Mouse (Mus musculus) heart, embryonic 16.5 days (tissue): ENCODE measurements at regions not wholly inside any gene's neighbourhood (a gene's known extent, or its start where the extent isn't known, plus 50 kb on each side); places are given as distances from the start of the nearest gene placed in this dataset.
A peak's percentile ranks its signal among the peaks of the same experiment; 100 is the strongest.
"Not testable (repeated sequence)": the region's sequence is repeated elsewhere in the genome, so short reads cannot be mapped to it uniquely, and the experiment has no call there.

Experiments
- ATAC-seq: fragments of 200-750 bp; cut with Nextera tagmentation; replicated peaks from 2 replicates; pipeline ENCODE4 v1.8.0; 2017; ENCODE audit warnings: moderate number of reproducible peaks; ENCODE audit not compliant: insufficient read depth, low FRiP score; ENCODE audit errors: extremely low read depth
- H3K27ac ChIP-seq: fragments of 300-500 bp; sonication (generic); 2 replicates; pipeline ENCODE4 v1.5.1; 2014; ENCODE audit warnings: mild to moderate bottlenecking, low read length, control low read depth, moderate library complexity
- H3K27me3 ChIP-seq: fragments of 300-500 bp; sonication (generic); 2 replicates; pipeline ENCODE4 v1.6.1; 2014; ENCODE audit warnings: low read length, mixed read lengths; ENCODE audit not compliant: control insufficient read depth, insufficient read depth
- H3K36me3 ChIP-seq: fragments of 300-500 bp; sonication (generic); 2 replicates; pipeline ENCODE4 v1.6.1; 2014; ENCODE audit not compliant: control insufficient read depth, insufficient read depth
- H3K4me1 ChIP-seq: fragments of 300-500 bp; sonication (generic); 2 replicates; pipeline ENCODE4 v1.6.1; 2014; ENCODE audit warnings: low read length, mixed read lengths; ENCODE audit not compliant: control insufficient read depth, insufficient read depth
- H3K4me2 ChIP-seq: fragments of 300-500 bp; sonication (generic); 2 replicates; pipeline ENCODE4 v1.6.1; 2014; ENCODE audit warnings: low read depth, mild to moderate bottlenecking, control low read depth, low read length
- H3K4me3 ChIP-seq: fragments of 300-500 bp; sonication (generic); 2 replicates; pipeline ENCODE4 v1.5.1; 2014; ENCODE audit warnings: mild to moderate bottlenecking, control low read depth, low read length
- H3K9ac ChIP-seq: fragments of 300-500 bp; sonication (generic); 2 replicates; pipeline ENCODE4 v1.6.1; 2014; ENCODE audit warnings: low read length, control low read depth
- H3K9me3 ChIP-seq: fragments of 300-500 bp; sonication (generic); replicated peaks from 2 replicates; pipeline ENCODE4 v1.6.1; 2016; ENCODE audit warnings: low read length; ENCODE audit not compliant: control insufficient read depth
- WGBS: fragments of 180-500 bp; shearing (Covaris S2); extraction: QIAGEN DNeasy Blood & Tissue Kit; methylation state at CpG from one replicate; pipeline ENCODE4 v1.1.7; 2014; 5-methylcytosine and 5-hydroxymethylcytosine counted together

- no peak overlapping the region for H3K27ac ChIP-seq
- H3K27me3 ChIP-seq: no peaks in the 10 kb centered on the region
- no peak overlapping the region for H3K9ac ChIP-seq
- H3K4me2 ChIP-seq: no peak overlapping the region
- peaks cover 36% of the 10 kb centered on the region for H3K4me1 ChIP-seq
- 83% methylated on average over 7 of the region's 7 CpGs for WGBS
- no peaks in the 10 kb centered on the region for H3K9me3 ChIP-seq
- H3K36me3 ChIP-seq: no peaks in the 10 kb centered on the region
- no peak overlapping the region for H3K4me3 ChIP-seq
- no peak for ATAC-seq
Observed at GRCm38 (mm10) chr2:166450964-166451363, 262.7 kb downstream of the Prex1 start.

- Histone ChIP-seq H3K36me3 (no peaks in the 10 kb centered on the region), H3K27me3 (no peaks in the 10 kb centered on the region), H3K27ac (no peak overlapping the region), H3K9ac (no peak overlapping the region), H3K4me2 (no peak overlapping the region), H3K9me3 (no peaks in the 10 kb centered on the region), H3K4me3 (no peak overlapping the region), H3K4me1 (peaks cover 38% of the 10 kb centered on the region)
- 42% methylated on average over 10 of the region's 10 CpGs for WGBS
- no peak for ATAC-seq
Observed at GRCm38 (mm10) chr2:166450380-166450779, 263.3 kb downstream of the Prex1 start.

DNA sequence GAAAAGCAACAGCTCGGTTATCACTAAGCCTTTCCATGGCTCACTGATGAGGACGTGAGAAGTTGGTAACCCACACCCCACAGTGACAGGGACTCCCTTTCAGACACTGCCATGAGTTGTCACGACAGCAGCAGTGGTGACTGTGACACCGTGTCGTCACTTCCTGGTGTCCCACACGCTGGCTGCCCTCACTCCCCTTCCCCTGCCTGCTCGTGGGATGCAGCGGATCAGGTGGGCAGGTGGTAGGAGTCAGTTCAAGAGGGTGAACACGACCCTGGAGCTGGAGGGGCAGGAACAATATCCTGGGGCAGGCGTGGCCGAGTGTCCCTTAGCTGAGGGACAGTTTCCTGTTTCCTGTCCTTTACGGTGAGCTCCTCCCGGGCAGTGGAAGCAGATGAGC, 264.9 kb downstream of the Prex1 start:
- no peaks in the 10 kb centered on the region for H3K27me3 ChIP-seq
- H3K4me1 ChIP-seq: peaks cover 38% of the 10 kb centered on the region
- peak overlapping the region; percentile 72; the same call in 1 of the 2 replicates for H3K27ac ChIP-seq

DNA sequence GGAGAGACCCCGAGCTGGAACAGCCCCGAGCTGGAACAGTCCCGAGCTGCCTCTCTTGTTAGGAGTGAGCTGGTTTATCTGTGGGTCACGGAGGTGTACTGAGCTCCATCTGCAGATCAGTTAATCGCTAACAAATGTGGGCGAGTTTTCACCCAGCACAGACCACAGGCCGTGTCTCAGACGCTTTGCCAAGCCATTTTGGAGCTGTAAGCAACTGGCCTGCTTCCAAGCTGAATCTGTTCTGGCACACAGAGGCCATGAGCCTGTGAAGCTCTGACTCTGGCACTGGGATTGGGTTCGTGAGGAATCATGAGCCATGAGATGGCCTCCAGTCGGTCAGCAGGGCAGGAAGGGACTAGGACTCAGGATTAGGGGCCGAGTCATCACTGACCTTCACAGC, 265.5 kb downstream of the Prex1 start:
- Histone ChIP-seq H3K27ac (peak overlapping the region; percentile 72), H3K9me3 (no peaks in the 10 kb centered on the region), H3K9ac (peak overlapping the region; percentile 53; the same call in 1 of the 2 replicates), H3K4me1 (peaks cover 38% of the 10 kb centered on the region), H3K4me3 (no peak overlapping the region), H3K4me2 (no peak overlapping the region), H3K27me3 (no peaks in the 10 kb centered on the region), H3K36me3 (no peaks in the 10 kb centered on the region)
- 31% methylated on average over 11 of the region's 11 CpGs for WGBS
- ATAC-seq: peak; percentile 28; the same call in 1 of the 2 replicates

More for the DNA sequence above, 264.9 kb downstream of the Prex1 start:
- H3K9ac ChIP-seq: no peak overlapping the region
- H3K4me3 ChIP-seq: no peak overlapping the region
- no peaks in the 10 kb centered on the region for H3K9me3 ChIP-seq
- peak overlapping the region; percentile 14; the same call in 1 of the 2 replicates for H3K4me2 ChIP-seq
- H3K36me3 ChIP-seq: no peaks in the 10 kb centered on the region
- WGBS: 44% methylated on average over 13 of the region's 13 CpGs
- 0 out of 2 replicates have a peak, but pooled peaks have one; percentile 12 for ATAC-seq

GRCm38 (mm10) chr2:166446536-166446935, 267.1 kb downstream of the Prex1 start:
- ATAC-seq: no peak; the same call in 1 of the 2 replicates
- H3K4me3 ChIP-seq: no peak overlapping the region
- H3K4me2 ChIP-seq: no peak overlapping the region
- H3K4me1 ChIP-seq: peaks cover 41% of the 10 kb centered on the region
- H3K27me3 ChIP-seq: no peaks in the 10 kb centered on the region
- H3K27ac ChIP-seq: no peak overlapping the region
- H3K9me3 ChIP-seq: no peaks in the 10 kb centered on the region
- 58% methylated on average over 3 of the region's 3 CpGs for WGBS
- H3K9ac ChIP-seq: no peak overlapping the region
- H3K36me3 ChIP-seq: no peaks in the 10 kb centered on the region

GRCm38 (mm10) chr2:166445824-166446223, 267.8 kb downstream of the Prex1 start:
- 54% methylated on average over 7 of the region's 7 CpGs for WGBS
- ATAC-seq, H3K27me3 ChIP-seq, H3K9ac ChIP-seq, H3K36me3 ChIP-seq, H3K4me3 ChIP-seq, H3K9me3 ChIP-seq, H3K27ac ChIP-seq, H3K4me2 ChIP-seq: not testable (repeated sequence)
- H3K4me1 ChIP-seq: peaks cover 41% of the 10 kb centered on the region

DNA sequence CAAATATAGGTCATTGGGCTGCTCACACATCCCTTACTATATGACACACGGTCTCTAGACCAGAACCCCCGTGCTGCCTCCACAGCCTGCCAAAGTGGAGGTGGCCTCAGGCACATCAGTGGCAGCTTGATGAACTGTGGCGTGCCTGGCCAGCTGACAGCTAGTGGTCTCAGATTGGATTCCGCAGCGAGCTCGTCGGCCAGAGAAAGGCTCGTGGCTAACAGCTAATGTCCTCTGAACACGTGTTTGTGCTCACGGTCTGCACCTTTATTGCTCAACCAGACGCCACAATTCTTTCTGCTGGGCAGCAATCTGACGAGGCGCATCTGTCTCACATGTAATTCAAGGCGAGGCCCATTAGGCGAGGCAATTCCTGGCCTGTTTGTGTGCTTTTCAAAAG, 270.6 kb downstream of the Prex1 start:
- no peak overlapping the region for H3K4me2 ChIP-seq
- no peaks in the 10 kb centered on the region for H3K27me3 ChIP-seq
- no peak for ATAC-seq
- 50% methylated on average over 15 of the region's 15 CpGs for WGBS
- H3K4me3 ChIP-seq: no peak overlapping the region
- H3K4me1 ChIP-seq: peaks cover 18% of the 10 kb centered on the region
- no peaks in the 10 kb centered on the region for H3K9me3 ChIP-seq
- no peaks in the 10 kb centered on the region for H3K36me3 ChIP-seq
- no peak overlapping the region for H3K27ac ChIP-seq
- H3K9ac ChIP-seq: no peak overlapping the region

- ATAC-seq: no peak
- no peaks in the 10 kb centered on the region for H3K9me3 ChIP-seq
- no peaks in the 10 kb centered on the region for H3K36me3 ChIP-seq
- H3K27ac ChIP-seq: no peak overlapping the region
- no peaks in the 10 kb centered on the region for H3K27me3 ChIP-seq
- H3K4me1 ChIP-seq: peaks cover 6% of the 10 kb centered on the region; the same call in 1 of the 2 replicates
- H3K4me2 ChIP-seq: no peak overlapping the region
- H3K4me3 ChIP-seq: no peak overlapping the region
- H3K9ac ChIP-seq: no peak overlapping the region
- WGBS: 68% methylated on average over 13 of the region's 13 CpGs
Observed at GRCm38 (mm10) chr2:166439847-166440775, 273.5 kb downstream of the Prex1 start.

- H3K9ac ChIP-seq: no peak overlapping the region
- H3K4me1 ChIP-seq: peaks cover 23% of the 10 kb centered on the region
- no peak overlapping the region for H3K27ac ChIP-seq
- H3K9me3 ChIP-seq: no peaks in the 10 kb centered on the region
- no peaks in the 10 kb centered on the region for H3K36me3 ChIP-seq
- WGBS: 77% methylated on average over 9 of the region's 9 CpGs
- H3K27me3 ChIP-seq: no peaks in the 10 kb centered on the region
- no peak overlapping the region for H3K4me3 ChIP-seq
- ATAC-seq: no peak
- no peak overlapping the region for H3K4me2 ChIP-seq
Observed at GRCm38 (mm10) chr2:166438207-166438606, 275.4 kb downstream of the Prex1 start.
